Mouse (Mus musculus): ENCODE results near the gene Nostrin. TPM values are rescaled to one million over a fixed set of nuclear protein-coding genes. Genes with fewer than 3 reads are reported as not detected.

Gene Nostrin
- 2.9 and 3.2 TPM in 2 replicates for polyA plus RNA-seq (2012; rRNA removed)

DNA sequence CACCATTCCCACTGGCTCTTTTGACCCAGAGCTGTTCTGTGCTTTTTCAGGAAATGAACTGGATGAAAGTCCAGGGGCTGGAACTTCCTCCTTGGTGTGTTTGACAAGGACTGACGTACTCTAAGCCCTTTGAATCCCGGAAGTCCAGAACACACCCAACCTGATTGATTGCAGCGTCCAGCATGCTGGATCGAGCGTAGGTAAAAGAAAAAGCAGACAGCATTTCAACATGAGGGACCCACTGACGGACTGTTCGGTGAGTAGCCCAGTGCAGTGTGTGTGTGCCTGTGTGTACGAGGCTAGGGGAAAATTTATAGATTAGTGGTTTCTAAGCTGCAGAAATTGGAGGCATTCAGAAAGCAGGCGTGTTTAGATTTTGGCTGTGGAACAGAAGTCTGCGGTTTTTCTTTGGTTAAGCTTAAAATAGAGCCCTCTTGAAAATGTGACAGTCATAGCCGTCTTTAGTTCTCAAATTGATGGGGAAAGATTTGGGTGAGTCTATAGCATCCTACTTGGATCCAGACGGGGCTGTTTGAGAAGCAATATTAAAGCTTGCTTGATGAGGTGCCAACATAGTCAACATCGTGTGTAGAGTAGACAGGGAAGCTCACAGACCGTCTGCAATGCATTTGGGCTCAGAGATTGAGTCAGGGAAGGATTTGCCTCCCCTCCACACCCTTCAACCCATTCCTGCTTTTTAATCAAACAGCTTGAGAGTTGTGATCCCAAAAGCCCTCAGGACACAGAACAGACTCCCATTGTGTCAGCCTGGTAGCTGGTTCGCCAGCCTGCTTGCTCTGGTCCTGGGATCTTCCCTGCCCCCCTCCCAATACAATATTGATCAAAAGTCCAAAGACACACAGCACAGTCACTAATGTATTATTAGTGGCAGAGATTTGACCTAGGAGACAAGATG lies at the start of gene Nostrin:
Gene Nostrin, plus strand, starts transcription at position 140 of the 916 bp plus-strand sequence.
- DNase-seq (ENCODE audit: extremely low spot score in 1 of 2, low spot score in 1 of 2) = peak; percentile 11 to 43

DNA sequence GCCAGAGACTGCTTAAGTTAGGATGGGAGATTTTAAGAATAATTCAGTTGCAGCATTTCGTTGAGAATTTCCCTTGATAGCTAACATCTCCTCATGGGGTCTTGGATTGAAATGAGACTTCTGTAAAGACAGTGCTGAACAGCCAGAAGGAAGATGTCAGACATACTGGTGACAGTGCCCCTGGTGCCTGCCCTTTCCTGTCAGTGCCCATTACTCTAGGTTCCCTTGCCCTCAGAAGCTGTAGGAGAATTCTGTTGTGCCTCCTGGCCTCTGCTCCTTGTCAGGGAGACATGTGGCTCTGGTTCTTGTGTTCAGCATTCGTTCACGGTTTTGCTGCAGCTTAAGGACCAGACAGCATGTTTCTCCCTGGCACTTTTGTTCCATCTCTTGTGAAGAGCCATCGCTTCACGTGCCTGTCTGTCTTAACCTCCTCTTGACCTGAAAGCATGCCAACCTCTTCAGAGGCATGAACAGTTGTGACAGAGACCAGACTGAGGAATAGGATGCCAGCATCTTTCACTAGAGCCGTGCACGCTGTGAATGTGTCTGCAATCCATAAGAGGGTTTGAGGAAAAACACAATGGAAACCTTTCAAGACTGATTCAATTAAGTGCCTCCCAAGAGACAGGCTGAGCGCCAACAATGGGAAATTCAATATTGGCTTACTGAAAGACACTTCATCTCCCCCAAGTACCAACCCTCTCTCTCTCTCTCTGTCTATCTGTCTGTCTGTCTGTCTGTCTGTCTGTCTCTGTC lies 48.9 kb upstream of the Nostrin start:
- DNase-seq (ENCODE audit: extremely low spot score in 1 of 2, low spot score in 1 of 2) = no peak

DNA sequence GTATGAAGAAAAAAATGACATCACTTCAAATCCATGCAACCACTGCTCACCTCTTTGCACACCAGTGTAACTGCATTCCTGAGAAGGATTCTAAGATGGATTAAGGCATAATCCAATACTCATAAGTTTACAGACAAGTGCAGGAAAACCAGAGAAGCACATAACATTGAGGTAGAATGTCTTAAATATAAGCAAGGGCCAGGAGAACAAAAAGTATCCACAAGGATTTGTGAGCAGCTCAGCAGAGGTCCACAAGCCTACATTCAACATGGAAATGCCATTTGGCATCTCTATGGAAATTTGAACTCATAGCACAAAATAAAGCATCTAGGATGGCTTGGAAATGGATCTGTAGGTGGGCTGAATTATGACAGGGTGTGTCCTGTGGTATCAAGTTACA lies 39.8 kb upstream of the Nostrin start:
- no peak for DNase-seq (ENCODE audit: extremely low spot score in 1 of 2, low spot score in 1 of 2)

DNA sequence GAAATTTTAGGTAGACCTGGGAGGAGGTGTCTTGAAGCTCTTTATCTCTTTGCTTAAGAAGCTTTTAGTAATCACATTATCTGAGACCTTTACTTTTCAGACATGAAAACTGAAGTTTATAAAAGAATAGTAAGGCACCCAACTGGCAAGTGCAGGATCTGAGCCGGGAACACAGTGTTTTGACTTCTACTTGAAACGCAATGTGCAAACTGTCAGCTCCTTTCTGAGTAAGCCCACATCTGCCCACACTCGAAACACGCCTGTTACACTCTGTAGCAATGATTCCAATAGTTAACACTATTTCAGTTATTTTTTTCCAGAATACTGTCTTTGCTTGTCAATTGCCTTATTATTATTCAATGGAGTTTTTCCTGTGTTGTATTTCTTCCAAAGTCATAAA lies 38.8 kb upstream of the Nostrin start:
- DNase-seq (ENCODE audit: extremely low spot score in 1 of 2, low spot score in 1 of 2) = peak in 1 of 2 experiments; percentile 56

DNA sequence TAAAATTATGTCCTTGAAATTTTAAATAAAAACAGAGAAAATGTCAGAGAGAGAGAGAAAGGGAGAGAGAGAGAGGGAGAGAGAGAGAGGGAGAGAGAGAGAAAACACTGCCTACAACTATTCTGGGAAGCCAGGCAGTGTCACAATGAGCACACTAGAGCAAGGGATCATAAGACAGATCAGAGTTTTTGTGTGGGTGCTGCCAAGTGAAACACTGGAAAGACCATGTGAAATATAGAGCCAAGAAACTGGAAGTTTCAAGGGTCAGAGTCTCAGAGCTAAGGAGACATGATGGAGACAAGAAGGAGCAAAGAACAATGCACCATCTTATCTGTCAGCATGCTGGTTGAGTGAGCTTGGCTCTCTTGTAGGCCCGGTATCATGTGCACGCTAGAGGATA lies 38.1 kb upstream of the Nostrin start:
- DNase-seq (ENCODE audit: extremely low spot score in 1 of 2, low spot score in 1 of 2) = no peak

DNA sequence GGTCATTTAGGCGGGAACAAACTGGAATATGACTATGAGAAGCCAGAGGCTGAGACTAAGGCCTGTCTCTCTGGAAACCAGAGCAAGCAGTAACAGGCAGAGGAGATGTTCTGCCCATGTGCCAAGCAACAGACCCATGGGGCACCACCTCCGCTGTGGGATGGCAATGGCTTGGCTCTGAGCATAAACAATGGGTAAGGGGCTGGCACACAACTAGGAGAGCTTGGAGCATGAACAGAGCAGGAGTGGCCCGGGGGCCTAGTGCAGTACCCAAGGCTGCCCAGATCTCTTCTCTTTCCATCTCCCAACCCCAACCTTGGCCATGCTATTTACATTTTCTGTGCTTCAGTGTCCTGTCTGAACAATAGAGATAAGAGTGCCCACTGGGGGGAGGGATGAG lies 36.9 kb upstream of the Nostrin start:
- no peak for DNase-seq (ENCODE audit: extremely low spot score in 1 of 2, low spot score in 1 of 2)

DNA sequence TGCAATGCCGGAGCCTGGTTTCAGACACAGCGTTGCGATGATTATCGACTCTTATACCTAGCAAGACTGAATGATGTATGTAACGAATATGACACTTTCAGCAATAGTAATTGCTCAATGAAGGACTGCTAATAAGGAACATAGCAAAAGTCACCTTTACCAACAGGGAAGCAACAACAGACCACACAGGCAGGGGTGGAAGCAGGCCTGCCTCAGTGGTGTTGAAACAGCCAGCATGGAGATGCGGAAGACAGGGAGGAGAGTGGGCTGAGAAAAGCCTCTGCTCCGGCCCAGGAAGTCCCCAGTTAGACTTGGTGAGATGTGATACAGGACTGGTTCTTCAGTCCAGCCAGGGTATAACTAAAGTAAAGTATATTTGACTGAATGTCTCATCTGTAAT lies 36.5 kb upstream of the Nostrin start:
- DNase-seq (ENCODE audit: extremely low spot score in 1 of 2, low spot score in 1 of 2) = no peak

DNA sequence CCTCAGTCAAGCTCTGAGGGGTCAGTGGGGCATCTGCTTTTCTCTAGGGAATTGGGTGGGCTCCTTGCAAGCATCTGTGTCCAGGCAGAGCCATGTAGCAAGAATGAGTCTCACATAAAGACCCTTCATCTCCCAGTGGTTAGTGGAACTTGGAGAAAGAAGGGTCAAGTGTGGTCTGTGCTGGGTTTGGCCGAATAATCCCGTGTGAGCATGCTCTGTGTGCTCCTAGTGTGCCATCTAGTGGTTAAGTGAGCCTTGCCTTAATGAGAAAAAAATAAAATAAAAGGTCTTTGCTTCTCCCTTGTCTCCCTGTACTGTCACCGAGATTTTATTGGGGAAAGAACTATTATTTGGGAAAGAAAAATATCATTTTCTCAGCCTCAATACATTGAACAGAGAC lies 34.9 kb upstream of the Nostrin start:
- peak in 1 of 2 experiments; percentile 55 for DNase-seq (ENCODE audit: extremely low spot score in 1 of 2, low spot score in 1 of 2)

DNA sequence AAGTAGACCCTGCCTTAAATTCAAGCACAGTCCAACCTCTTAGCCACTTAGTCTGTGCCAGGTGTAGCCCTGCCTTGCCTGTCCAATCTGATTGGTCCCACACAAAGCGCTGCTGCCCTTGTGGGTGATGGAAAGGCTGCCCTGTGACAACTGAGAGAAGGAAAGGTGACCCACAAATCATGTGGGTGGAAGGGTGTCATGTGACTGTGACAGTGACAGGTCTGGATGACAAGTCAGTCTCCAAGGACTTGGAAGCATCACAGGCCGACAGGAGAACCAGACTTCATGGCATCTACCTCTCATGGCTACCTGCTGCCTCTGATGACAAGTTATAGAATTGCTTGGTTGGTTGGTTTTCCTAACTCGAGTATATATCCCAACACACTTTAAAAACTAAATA lies 32.1 kb upstream of the Nostrin start:
- no peak for DNase-seq (ENCODE audit: extremely low spot score in 1 of 2, low spot score in 1 of 2)

DNA sequence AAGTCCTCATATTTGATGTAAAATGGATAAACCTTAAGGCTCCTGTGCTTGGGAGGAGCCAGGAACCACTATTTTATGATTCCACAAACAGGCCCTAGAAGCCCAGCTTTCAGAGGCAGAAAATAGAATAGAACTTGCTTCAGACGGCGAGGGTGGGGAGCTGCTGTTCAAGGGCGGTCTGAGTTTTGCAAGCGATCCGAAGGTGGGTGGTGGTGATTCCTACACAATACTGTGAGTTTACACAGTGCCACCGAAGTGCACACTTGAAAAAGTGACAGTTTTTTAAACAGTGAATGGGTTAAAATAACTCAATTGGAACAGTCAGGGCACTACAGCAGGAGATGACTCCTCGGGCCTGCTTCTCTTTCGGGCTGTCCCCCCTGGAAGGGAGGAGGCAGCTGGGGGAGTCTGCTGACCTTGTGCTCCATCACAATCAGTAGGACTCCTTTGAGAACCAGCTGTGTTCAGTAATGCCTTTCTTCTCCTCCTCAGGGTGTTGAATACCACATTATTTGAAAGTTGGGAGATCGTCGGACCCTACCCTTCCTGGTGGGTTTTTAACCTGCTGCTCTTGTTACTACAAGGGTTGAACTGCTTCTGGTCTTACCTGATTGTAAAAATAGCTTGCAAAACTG lies 31.0 kb upstream of the Nostrin start:
- peak in 1 of 2 experiments; percentile 59 for DNase-seq (ENCODE audit: extremely low spot score in 1 of 2, low spot score in 1 of 2)

DNA sequence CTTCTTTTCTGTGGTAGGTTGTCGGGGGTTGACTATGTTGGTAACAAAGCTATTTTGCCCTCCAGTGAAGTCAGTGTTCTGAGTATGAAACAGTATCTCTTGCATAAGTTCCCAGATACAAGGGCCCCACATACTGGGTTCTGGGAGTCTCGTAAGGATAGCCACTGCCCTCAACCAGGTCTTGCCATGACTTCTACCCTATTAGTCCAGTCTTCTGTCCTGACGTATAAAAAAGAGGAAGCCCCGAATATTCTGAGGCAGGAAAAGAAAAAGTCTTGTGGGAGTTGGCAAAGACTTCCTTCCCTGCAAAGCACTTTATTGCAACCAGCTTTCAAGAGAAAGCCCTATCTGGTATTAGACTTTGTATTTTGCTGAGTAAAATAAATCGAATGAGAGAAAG lies 26.4 kb upstream of the Nostrin start:
- no peak for DNase-seq (ENCODE audit: extremely low spot score in 1 of 2, low spot score in 1 of 2)

DNA sequence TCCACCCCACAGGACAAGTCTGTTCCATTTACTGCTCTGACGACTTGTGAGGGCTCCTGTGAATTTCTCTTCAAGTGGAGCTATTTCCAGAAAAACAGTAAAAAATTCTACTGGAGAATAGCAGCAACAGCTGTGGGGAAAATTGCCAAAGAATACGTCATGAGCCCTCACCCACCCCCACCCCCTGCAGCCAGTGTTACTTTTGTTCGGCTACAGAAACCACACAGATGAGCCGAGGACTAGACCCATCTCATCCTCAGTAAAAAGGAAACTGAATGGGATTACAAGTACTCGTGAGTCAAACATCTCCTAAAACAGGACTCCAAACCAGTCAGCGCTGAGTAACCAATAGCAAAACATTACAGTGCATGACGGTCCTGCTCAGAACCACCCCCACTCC lies 25.9 kb upstream of the Nostrin start:
- peak in 1 of 2 experiments; percentile 32 for DNase-seq (ENCODE audit: extremely low spot score in 1 of 2, low spot score in 1 of 2)

DNA sequence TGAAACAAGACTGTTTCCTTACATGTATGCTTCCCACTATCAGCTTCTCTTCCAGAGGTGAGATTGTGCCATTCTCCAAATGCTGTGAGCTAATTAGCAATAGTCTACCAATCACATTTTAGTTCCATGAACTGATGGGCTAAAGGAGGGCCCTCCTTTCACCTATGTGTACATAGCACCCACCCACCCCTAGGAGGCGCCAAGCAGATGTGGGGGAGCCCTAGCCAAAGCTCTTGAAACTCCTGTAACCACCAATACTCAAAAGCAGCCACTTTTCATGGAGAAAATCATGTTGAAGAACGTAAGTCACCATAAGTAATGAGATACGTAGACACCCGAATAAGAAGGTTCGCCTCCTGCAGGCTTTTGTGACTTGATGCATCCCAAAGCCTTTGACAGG lies 23.0 kb upstream of the Nostrin start:
- DNase-seq (ENCODE audit: extremely low spot score in 1 of 2, low spot score in 1 of 2) = no peak

DNA sequence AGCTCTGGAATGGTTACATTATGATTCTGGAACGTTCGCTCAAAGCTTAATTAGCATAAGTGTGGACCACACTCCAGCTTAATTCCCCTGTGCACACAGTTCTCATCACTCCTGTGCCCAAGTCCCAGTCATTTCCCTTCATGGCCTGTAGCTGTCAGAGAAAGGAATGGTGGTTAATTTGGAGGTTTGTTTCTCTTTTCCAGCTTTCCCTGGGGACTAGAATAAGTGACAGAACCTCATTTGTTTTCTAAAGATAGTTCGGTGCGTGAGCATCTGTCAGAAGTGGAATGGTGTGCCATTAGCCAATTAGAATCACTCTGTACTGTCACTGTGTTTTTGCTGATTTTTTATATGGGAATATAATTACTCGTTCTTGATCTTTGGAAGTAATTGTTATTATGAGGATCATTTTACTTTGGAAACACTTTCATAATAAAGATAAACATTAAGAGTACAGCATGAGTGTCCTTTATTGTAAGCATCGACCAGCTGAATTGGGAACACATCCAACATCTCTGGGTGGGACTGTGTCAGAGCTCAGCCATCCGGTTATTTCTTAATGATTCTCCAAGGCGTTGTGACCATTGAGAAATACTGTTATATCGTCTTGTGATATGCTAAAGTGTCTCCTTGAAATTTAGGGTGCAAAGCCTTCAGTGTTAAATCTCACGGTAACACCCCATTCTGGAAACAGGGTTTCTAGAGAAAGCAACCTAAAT lies 21.6 kb upstream of the Nostrin start:
- DNase-seq (ENCODE audit: extremely low spot score in 1 of 2, low spot score in 1 of 2) = no peak

DNA sequence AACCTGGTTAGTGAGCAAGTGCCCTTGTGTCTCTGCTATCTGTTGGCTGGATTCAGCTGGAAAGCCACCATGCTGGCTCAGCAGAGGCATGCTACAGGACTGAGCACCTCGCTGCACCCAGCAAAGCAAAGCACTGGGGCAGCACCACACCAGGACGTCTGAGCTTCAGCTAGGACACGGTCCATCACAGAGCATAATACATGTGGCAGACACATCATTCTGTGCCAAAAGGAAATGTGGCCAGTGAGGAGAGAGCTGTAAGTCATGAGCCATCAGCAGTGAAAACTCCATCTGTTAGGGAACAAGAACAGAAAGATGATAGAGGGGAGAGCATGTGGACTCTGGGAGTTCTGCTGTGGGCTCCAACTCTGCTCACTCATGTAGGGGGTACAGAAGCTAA lies 19.7 kb upstream of the Nostrin start:
- DNase-seq (ENCODE audit: extremely low spot score in 1 of 2, low spot score in 1 of 2) = no peak

DNA sequence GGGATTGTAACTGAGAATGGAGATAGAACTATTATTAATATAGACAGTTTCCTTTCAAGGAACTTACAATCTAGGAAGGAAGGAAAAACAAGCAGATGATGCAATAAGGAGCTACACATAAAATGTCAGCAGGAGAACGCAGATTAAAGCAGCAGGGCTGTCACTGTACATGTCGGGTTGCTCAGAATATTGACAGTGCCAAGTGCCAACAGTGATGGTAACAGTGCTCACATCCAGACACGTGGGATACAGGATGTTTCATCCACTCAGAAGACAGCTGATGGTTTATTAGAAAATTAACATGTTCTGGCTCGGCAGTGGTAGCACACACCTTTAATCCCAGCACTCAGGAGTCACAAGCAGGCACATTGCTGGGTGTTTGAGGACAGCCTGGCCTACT lies 18.8 kb upstream of the Nostrin start:
- DNase-seq (ENCODE audit: extremely low spot score in 1 of 2, low spot score in 1 of 2) = no peak

DNA sequence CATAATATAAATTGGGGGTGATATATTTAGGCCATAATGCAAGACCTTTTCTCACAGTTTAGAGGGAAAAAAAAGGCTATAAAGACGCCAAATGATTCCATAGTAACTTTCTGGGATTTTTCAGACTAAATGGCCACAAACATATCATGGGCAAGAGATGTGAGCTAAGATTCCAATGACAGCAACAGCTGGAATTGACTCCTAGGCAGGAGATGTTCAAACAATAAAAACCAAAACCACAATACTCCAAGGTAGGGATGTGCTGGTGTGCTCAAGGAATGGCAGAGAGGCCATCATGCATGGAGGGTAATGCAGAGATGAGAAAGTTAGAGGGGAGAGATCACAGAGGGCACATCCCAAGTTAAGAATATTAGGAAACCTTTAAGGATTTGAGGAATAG lies 16.6 kb upstream of the Nostrin start:
- no peak for DNase-seq (ENCODE audit: extremely low spot score in 1 of 2, low spot score in 1 of 2)

DNA sequence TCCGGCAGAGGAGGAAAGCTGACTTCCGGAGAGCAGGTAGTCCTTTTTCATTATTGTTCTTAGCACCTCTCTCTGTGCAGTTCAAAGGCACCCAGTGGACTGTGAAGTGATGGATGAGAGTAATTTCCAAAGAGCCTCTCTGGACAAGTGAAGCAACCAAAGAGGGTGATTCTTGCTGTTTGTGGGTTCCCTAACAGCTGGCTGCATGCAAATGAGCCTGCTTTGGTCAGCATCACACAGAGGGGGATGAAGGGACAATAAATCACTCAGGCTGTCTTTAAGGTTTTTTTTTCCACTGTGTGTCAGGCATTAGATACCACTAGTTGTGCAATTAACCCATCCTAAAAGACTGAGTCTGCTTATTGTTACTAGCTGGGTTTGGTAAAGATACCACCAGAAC lies 15.9 kb upstream of the Nostrin start:
- DNase-seq (ENCODE audit: extremely low spot score in 1 of 2, low spot score in 1 of 2) = no peak

DNA sequence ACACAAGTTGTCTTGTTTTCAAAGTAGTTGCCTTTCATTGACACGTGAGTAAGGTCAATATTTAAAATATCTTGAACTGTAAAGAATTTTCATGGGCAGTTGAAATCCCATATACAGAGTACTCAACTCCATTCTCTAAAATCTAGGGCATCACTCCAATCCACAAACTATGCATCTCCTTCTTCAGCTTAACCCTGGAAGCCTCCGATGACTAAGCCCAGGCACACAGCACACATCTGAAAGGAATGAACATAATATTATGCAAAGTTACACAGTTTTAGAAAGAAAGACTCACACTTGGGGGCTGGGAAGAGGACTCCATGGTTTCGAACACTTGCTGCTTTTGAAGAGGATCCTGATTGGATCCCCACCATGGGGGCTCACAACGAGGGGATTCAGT lies 13.9 kb upstream of the Nostrin start:
- no peak for DNase-seq (ENCODE audit: extremely low spot score in 1 of 2, low spot score in 1 of 2)

DNA sequence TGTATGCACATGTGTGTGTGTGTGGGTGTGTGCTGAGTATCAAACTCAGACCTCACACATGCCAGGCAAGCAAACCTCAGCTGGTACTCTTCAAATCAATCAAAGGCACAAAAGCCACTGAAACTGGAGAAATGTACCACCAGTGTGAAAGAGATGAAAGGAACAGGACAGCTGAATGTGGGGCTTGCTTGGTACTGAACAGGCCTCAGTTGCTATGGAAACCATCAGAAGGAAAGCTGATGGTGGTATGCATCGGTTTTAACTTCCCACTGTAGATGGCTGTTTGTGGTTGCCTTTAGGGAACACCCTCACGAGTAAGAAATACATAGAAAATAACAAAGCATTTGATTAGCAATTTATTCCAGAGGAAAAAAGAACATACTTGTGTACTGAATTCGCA lies 10.2 kb upstream of the Nostrin start:
- no peak for DNase-seq (ENCODE audit: extremely low spot score in 1 of 2, low spot score in 1 of 2)

DNA sequence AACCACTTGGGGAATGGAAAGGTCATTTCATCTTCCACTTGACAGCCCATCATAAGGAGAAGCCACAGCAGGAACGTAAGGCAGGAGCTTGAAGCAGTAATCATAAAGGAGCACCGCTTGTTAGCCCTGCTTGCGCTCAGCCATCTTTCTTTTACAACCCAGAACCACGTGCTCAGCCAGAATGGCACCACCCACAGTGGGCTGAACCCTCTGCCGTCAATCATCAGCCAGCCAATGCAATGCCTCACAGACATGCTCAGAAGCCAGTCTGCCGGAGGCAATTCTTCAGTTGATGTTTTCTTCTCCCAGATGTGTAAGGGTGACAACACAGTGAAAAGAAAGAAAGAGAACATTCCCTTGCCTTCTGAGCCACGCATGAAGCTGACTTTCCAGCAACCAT lies 7.3 kb upstream of the Nostrin start:
- DNase-seq (ENCODE audit: extremely low spot score in 1 of 2, low spot score in 1 of 2) = no peak

Data from frontal cortex, adult 2 months (tissue).